Mouse (Mus musculus) liver, embryonic 14.5 days (tissue): Measurements from ENCODE around the gene Csf1. TPM values are rescaled to one million over a fixed set of nuclear protein-coding genes. Genes with fewer than 3 reads are reported as not detected.

Experiments
- ATAC-seq: fragments of 200-750 bp; cut with Nextera tagmentation; 2 replicates; pipeline ENCODE4 v1.8.0; 2017; ENCODE audit warnings: moderate number of reproducible peaks, mild to moderate bottlenecking, moderate library complexity; ENCODE audit not compliant: insufficient read depth
- DNase-seq, 3 experiments: peaks; one replicate each; pipeline ENCODE4 v3.0.0-alpha.2; 2012 to 2013; ENCODE audit warnings: low read depth in 3 of 3, low spot score in 3 of 3
- H3K27ac ChIP-seq: fragments of 300-500 bp; sonication (generic); 2 replicates; pipeline ENCODE4 v1.5.1; 2014; ENCODE audit warnings: moderate library complexity, mild to moderate bottlenecking, control low read depth, inconsistent platforms
- H3K27me3 ChIP-seq: fragments of 300-500 bp; sonication (generic); 2 replicates; pipeline ENCODE4 v1.6.1; 2014; ENCODE audit warnings: mild to moderate bottlenecking, low read length, moderate library complexity; ENCODE audit not compliant: control insufficient read depth, insufficient read depth
- H3K36me3 ChIP-seq: fragments of 300-500 bp; sonication (generic); replicated peaks from 2 replicates; pipeline ENCODE4 v1.6.1; 2014; ENCODE audit warnings: low read depth; ENCODE audit not compliant: control insufficient read depth, insufficient read depth
- H3K4me1 ChIP-seq, 2 experiments: fragments of 200-500 bp in 1 of 2; fragments of 300-500 bp in 1 of 2; sonication (generic) in 1 of 2; replicated peaks; 2 replicates each; pipeline ENCODE4 v1.6.1; 2012 to 2014; ENCODE audit warnings: antibody characterized with exemption in 1 of 2, inconsistent platforms in 1 of 2, low read length in 1 of 2; ENCODE audit not compliant: control insufficient read depth in 2 of 2, insufficient read depth in 2 of 2
- H3K4me2 ChIP-seq: fragments of 300-500 bp; sonication (generic); 2 replicates; pipeline ENCODE4 v1.6.1; 2014; ENCODE audit warnings: low read depth, mild to moderate bottlenecking, control low read depth, moderate library complexity
- H3K4me3 ChIP-seq, 2 experiments: fragments of 200-500 bp in 1 of 2; fragments of 300-500 bp in 1 of 2; sonication (generic) in 1 of 2; 2 replicates each; pipeline ENCODE4 v1.5.1; 2012 to 2014; ENCODE audit warnings: low read depth in 2 of 2, low read length in 2 of 2, mild to moderate bottlenecking in 2 of 2, control low read depth in 1 of 2, inconsistent platforms in 1 of 2, moderate library complexity in 1 of 2; ENCODE audit not compliant: insufficient read depth in 1 of 2
- H3K9ac ChIP-seq: fragments of 300-500 bp; sonication (generic); replicated peaks from 2 replicates; pipeline ENCODE4 v1.6.1; 2014; ENCODE audit warnings: mild to moderate bottlenecking, control low read depth, moderate library complexity
- H3K9me3 ChIP-seq: fragments of 300-500 bp; sonication (generic); 2 replicates; pipeline ENCODE4 v1.6.1; 2016; ENCODE audit warnings: low read length, mixed read lengths; ENCODE audit not compliant: control insufficient read depth
- CTCF ChIP-seq: IDR thresholded peaks from 2 replicates; pipeline ENCODE4 v1.5.1; 2016; ENCODE audit warnings: antibody characterized with exemption, low read depth, control low read depth
- EP300 ChIP-seq: IDR thresholded peaks from 2 replicates; pipeline ENCODE4 v1.6.1; 2016; ENCODE audit warnings: antibody characterized with exemption, low read depth
- WGBS: fragments of 180-500 bp; shearing (Covaris S2); extraction: QIAGEN DNeasy Blood & Tissue Kit; methylation state at CpG from one replicate; pipeline ENCODE4 v1.1.7; 2014; ENCODE audit not compliant: insufficient replicate concordance; 5-methylcytosine and 5-hydroxymethylcytosine counted together
- polyA plus RNA-seq, 2 experiments: library from polyadenylated mRNA; depleted of rRNA in 1 of 2; stranded (reverse) in 1 of 2; unstranded in 1 of 2; fragments of >200 nt; fragmentation: Nextera tagmentation in 1 of 2; extraction: Ambion mirVana in 1 of 2; gene quantifications; 2 replicates each; pipeline versions ENCODE4 v1.2.1 to v1.2.3; 2012 to 2014

The Csf1 gene
- polyA plus RNA-seq, 2 experiments: 4.4 to 5.9 TPM

DNA sequence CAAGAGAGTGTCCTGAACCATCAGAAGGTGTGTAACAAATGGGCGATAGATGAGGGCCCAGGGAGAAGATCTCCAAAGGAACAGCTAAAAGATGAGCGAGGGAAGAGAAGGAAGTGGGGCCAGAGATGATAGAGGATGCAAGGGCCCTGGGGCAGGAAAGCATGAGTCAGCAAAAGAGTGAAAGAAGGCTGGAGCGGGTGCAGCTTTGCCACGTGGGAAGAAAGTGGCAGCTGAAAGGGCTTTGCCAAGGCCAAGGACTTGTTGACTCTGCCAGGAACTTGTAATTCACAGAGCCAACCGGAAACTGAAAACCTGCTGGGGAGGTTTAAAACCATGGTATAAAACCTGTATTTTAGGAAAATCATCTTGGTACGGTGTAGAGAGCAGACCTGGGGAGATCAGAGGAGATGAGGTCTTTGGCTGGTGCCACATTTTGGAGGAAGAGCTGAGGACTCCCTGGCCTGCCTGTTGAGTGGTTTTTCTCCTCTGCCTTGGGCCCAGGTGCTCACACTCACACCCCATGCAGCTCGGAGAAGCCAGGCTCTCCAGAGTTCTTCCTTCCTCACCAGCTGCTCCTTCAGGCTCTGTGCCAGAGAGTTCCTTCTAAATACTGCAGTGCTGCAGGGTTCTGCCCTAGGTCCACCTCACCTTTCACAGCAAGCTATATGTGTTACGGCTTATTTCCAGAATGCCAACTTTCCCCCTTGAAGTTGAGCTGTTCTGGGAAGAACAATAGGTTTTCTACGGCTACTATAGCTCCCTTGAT, 9.3 kb downstream of the Csf1 start:
- Histone ChIP-seq H3K9me3 (no peaks in the 10 kb centered on the region), H3K27ac (no peak overlapping the region), H3K4me3 (no peak overlapping the region), H3K4me2 (no peak overlapping the region), H3K36me3 (no peaks in the 10 kb centered on the region), H3K27me3 (no peaks in the 10 kb centered on the region), H3K4me1 (no peaks in the 10 kb centered on the region; a peak in 1 of 4 replicates), H3K9ac (no peak overlapping the region)
- ATAC-seq (no peak), DNase-seq (no peak)
- TF ChIP-seq EP300: no peak
- no peak for TF ChIP-seq CTCF
- 38% methylated on average over 9 of the region's 9 CpGs for WGBS

- DNase-seq (no peak), ATAC-seq (no peak)
- H3K9ac ChIP-seq: no peak overlapping the region
- no peaks in the 10 kb centered on the region for H3K36me3 ChIP-seq
- H3K4me3 ChIP-seq: no peak overlapping the region
- WGBS: 63% methylated on average over 4 of the region's 4 CpGs
- H3K27me3 ChIP-seq: no peaks in the 10 kb centered on the region
- TF ChIP-seq CTCF (no peak), EP300 (no peak)
- H3K4me2 ChIP-seq: no peak overlapping the region
- H3K27ac ChIP-seq: no peak overlapping the region
- no peaks in the 10 kb centered on the region; a peak in 1 of 4 replicates for H3K4me1 ChIP-seq
- H3K9me3 ChIP-seq: no peaks in the 10 kb centered on the region
Observed at GRCm38 (mm10) chr3:107749446-107749845, 10.8 kb downstream of the Csf1 start.

DNA sequence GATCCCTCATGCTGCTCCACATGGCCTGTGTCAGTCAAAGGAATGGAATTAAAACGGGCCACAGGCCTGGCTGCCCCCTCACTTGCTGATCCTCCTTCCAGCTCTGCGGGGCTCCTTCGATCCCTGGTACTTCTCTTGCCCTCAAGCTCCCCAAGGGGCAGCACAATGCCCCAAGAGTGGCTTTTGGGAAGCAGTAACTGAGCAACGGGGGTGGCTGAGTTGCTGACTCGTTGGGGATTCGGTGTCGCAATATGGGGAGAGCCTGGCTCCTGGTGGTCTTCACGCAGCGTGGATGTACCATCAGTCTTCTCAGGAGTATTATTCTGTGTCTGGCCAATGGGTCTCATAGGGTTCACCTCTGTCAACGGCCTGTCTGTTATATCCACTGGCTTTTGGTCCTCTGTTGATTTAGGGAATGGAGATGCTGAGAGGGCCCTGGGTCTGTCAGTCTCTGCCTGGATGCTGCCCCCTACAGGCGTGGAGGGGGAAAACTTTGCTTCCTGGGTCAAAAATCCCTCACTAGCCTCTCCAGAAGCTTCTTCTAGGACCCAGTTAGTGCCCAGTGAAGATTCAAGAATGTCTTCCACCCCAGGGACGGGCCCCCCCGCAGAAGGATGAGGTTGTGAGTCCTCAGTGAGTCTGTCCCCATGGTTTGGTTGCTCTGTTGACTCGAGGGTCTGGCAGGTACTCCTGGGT, 11.9 kb downstream of the Csf1 start:
- H3K4me2 ChIP-seq: no peak overlapping the region
- no peaks in the 10 kb centered on the region for H3K9me3 ChIP-seq
- H3K27me3 ChIP-seq: no peaks in the 10 kb centered on the region
- WGBS: 60% methylated on average over 14 of the region's 14 CpGs
- H3K36me3 ChIP-seq: no peaks in the 10 kb centered on the region
- H3K27ac ChIP-seq: no peak overlapping the region
- H3K9ac ChIP-seq: no peak overlapping the region
- DNase-seq: no peak
- peaks cover 0 to 6% of the 10 kb centered on the region in 2 experiments; a peak in 1 of 4 replicates for H3K4me1 ChIP-seq
- no peak for ATAC-seq
- TF ChIP-seq CTCF (peak; percentile 52; the same call in 1 of the 2 replicates), EP300 (no peak)
- H3K4me3 ChIP-seq: no peak overlapping the region

DNA sequence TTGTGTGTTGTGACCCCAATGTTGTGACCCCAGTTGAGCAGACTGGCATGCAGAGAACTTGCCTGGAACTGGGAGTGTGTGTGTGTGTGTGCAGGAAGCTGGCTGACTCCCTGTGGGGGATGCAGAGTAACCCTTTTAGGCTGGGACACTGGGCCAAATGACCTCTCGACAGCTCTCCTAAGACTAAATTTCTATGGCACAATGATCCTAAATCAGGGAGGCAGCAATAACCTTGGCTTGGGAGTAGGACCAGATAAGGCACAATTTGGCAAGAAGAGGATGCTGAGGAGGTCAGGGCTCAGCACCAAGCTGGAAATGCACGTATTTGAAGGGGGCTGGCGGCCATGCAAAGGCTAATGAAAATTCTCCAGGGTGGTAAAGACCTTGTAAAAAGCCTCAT, 14.2 kb downstream of the Csf1 start:
- ATAC-seq: no peak
- WGBS: 58% methylated on average over 3 of the region's 3 CpGs

GRCm38 (mm10) chr3:107743650-107744049, 16.6 kb downstream of the Csf1 start:
- no peak overlapping the region for H3K4me2 ChIP-seq
- ATAC-seq: peak; percentile 42; the same call in 1 of the 2 replicates
- H3K4me1 ChIP-seq: peaks cover 0 to 21% of the 10 kb centered on the region in 2 experiments; a peak in 2 of 4 replicates
- no peak overlapping the region for H3K4me3 ChIP-seq
- H3K36me3 ChIP-seq: no peaks in the 10 kb centered on the region
- no peaks in the 10 kb centered on the region for H3K27me3 ChIP-seq
- H3K9ac ChIP-seq: no peak overlapping the region
- no peak for DNase-seq
- TF ChIP-seq CTCF (no peak), EP300 (no peak)
- 52% methylated on average over 1 of the region's 1 CpGs for WGBS
- H3K27ac ChIP-seq: no peak overlapping the region
- H3K9me3 ChIP-seq: no peaks in the 10 kb centered on the region

More for the DNA sequence above, 14.2 kb downstream of the Csf1 start:
- Histone ChIP-seq H3K4me1 (peaks cover 0 to 14% of the 10 kb centered on the region in 2 experiments; a peak in 2 of 4 replicates), H3K36me3 (no peaks in the 10 kb centered on the region), H3K4me3 (no peak overlapping the region), H3K4me2 (no peak overlapping the region), H3K27me3 (no peaks in the 10 kb centered on the region), H3K9ac (no peak overlapping the region), H3K9me3 (no peaks in the 10 kb centered on the region), H3K27ac (no peak overlapping the region)
- DNase-seq: no peak
- no peak for TF ChIP-seq EP300
- TF ChIP-seq CTCF: no peak
